Mouse (Mus musculus) G1E (cell line): ENCODE results near the gene Gm17581. TPM values are rescaled to one million over a fixed set of nuclear protein-coding genes. Genes with fewer than 3 reads are reported as not detected.
"Not testable (repeated sequence)": the region's sequence is repeated elsewhere in the genome, so short reads cannot be mapped to it uniquely, and the experiment has no call there.

Experiments used
- ATAC-seq: 2 replicates; pipeline ENCODE4 v1.8.0; 2016; ENCODE audit warnings: mild to moderate bottlenecking; ENCODE audit not compliant: insufficient number of reproducible peaks, poor library complexity, low FRiP score, severe bottlenecking; ENCODE audit errors: extremely low read depth
- DNase-seq: peaks from one replicate; pipeline ENCODE4 v3.0.0; 2012; ENCODE audit warnings: low spot score
- H3K27me3 ChIP-seq: 2 replicates; pipeline ENCODE4 v1.6.1; 2012; ENCODE audit warnings: mild to moderate bottlenecking, low read length, inconsistent platforms; ENCODE audit not compliant: insufficient read depth
- H3K36me3 ChIP-seq: replicated peaks from 2 replicates; pipeline ENCODE3; 2012; ENCODE audit warnings: mild to moderate bottlenecking, inconsistent platforms
- H3K4me1 ChIP-seq: 2 replicates; pipeline ENCODE4 v1.6.1; 2012; ENCODE audit warnings: low read depth, low read length, inconsistent platforms, mixed read lengths; ENCODE audit not compliant: insufficient read depth
- H3K4me3 ChIP-seq: 2 replicates; pipeline ENCODE4 v1.5.1; 2012; ENCODE audit warnings: low read depth, mild to moderate bottlenecking, inconsistent platforms, low read length, moderate library complexity, mixed read lengths
- H3K9me3 ChIP-seq: replicated peaks from 2 replicates; pipeline ENCODE4 v1.6.1; 2012; ENCODE audit warnings: inconsistent platforms
- CTCF ChIP-seq: IDR thresholded peaks from 2 replicates; pipeline ENCODE4 v1.5.1; 2012; ENCODE audit warnings: low read depth, low read length, inconsistent platforms, mixed read lengths
- GATA1 ChIP-seq: IDR thresholded peaks from 2 replicates; pipeline ENCODE4 v1.6.1; 2012; ENCODE audit warnings: borderline replicate concordance, low read length, inconsistent platforms, mixed read lengths
- GATA2 ChIP-seq: IDR thresholded peaks from 2 replicates; pipeline ENCODE4 v1.6.1; 2012; ENCODE audit warnings: low read depth, low read length, inconsistent platforms, borderline replicate concordance
- POLR2AphosphoS5 ChIP-seq: IDR thresholded peaks from 2 replicates; pipeline ENCODE4 v1.6.1; 2012; ENCODE audit warnings: low read depth, low read length, inconsistent platforms; ENCODE audit not compliant: insufficient replicate concordance
- TAL1 ChIP-seq: conservative IDR thresholded peaks from 2 replicates; pipeline ENCODE4 v1.6.1; 2012; ENCODE audit warnings: low read depth, low read length, inconsistent platforms, mixed read lengths
- polyA plus RNA-seq: library from polyadenylated mRNA; stranded (reverse); fragments of >175 nt; gene quantifications from 2 replicates; pipeline ENCODE4 v1.2.3, GENCODE M21; 2012
- total RNA-seq, 2 experiments: library from RNA; stranded (forward) in 1 of 2; stranded (reverse) in 1 of 2; fragments of 200-1000 nt in 1 of 2; fragments of >200 nt in 1 of 2; fragmentation: Nextera tagmentation in 1 of 2; gene quantifications; 2 replicates each; pipeline ENCODE4 v1.2.3; 2014 to 2017

Gm17581 gene
- total and polyA plus RNA-seq, 3 experiments: not detected

DNA sequence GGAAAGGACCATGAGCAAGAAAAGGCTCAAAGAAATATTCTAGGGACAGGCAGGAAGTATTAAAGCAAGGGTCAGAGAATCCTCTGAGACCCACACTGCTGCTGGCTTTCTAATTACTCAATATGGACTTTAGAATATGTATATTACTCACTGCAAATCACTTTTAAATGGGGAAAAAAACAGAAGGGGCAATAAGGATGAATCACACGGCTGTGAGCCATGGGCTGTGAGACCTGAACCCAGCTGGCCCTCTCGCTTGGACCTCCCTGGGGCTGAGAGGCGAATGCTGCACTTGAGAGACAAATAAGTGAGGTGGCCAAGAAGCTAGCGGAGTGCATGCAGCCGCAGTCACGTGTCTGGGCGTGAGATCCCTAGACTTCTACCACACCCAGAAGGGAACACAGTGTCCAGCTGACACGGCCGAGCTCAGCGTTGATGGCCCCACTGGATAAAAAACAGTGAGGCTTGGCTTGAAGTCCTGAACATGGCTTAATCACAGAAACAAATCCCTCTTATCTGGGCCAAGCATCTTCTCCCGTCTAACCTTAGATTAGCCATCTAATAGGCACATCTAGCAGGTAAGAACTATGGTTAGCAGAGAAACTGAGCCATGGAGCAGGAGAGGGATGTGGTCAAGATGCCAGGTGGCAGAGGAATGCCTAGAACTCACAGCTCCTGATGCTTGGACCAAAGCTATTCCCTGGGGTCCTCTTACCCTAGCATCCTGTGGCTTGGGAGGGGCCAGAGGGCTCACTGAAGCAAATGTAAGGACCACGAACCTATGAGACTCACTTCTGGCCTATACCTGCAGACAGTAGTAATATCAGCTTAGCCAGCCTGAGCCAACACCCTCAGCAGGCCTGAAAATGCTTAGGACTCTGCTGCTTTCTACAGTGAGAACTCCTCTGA lies 18.3 kb downstream of the Gm17581 start:
- TF ChIP-seq CTCF (no peak), GATA1 (no peak), GATA2 (no peak), POLR2AphosphoS5 (no peak), TAL1 (no peak)
- no peak for DNase-seq
- Histone ChIP-seq H3K4me1 (0 out of 2 replicates have a peak, but pooled peaks cover 4% of the 10 kb centered on the region), H3K36me3 (peaks cover 91% of the 10 kb centered on the region), H3K4me3 (no peak overlapping the region), H3K27me3 (no peaks in the 10 kb centered on the region), H3K9me3 (no peaks in the 10 kb centered on the region)
- ATAC-seq: no peak

DNA sequence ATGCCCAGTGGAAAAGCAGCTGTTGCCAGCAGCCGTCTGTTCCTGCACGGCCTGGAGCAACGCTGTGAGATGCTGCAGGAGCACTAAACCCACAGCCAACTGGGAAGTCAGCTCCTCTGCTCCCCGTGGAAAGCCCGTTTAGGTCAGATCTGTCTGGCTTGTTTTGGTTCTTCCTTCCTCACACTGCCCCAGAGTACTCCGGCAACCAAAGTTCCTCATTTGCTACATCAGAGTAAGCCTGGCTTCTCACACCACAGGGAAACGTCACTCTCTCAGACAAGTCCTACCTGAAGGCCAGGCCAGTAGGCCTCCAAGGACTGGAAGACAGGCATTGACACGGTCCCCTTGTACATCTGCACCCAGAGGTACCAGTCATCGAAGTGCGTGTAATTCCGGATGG lies 25.1 kb downstream of the Gm17581 start:
- TF ChIP-seq GATA2 (no peak), GATA1 (no peak), TAL1 (no peak), POLR2AphosphoS5 (no peak), CTCF (no peak)
- no peaks in the 10 kb centered on the region for H3K27me3 ChIP-seq
- DNase-seq: no peak
- no peaks in the 10 kb centered on the region; the same call in 1 of the 2 replicates for H3K4me1 ChIP-seq
- H3K9me3 ChIP-seq: no peaks in the 10 kb centered on the region
- peaks cover 87% of the 10 kb centered on the region for H3K36me3 ChIP-seq
- no peak overlapping the region for H3K4me3 ChIP-seq
- no peak for ATAC-seq

DNA sequence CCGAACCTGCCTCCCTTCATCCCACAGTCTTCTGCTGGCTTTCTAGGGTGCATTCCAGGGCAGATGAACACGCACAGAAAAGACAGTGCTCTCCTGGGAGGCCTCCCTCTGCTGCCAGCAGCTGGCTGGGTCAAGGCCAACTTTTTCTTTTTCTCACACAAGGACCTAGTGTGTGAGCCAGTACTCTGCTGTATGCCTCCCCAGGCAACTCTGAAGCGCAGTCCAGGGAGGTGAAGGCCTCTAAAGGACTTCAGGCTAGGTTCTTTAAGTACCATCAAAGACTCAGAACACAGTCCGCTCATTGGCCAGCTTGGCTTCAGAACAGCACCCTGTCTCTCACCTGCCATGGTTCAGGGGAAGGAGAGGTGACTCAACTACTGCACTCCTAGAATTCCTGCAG lies 28.4 kb downstream of the Gm17581 start:
- Histone ChIP-seq H3K4me1 (no peaks in the 10 kb centered on the region; the same call in 1 of the 2 replicates), H3K9me3 (no peaks in the 10 kb centered on the region), H3K36me3 (peaks cover 85% of the 10 kb centered on the region), H3K27me3 (no peaks in the 10 kb centered on the region), H3K4me3 (no peak overlapping the region)
- no peak for ATAC-seq
- DNase-seq: no peak
- TF ChIP-seq TAL1: no peak
- no peak for TF ChIP-seq CTCF
- no peak for TF ChIP-seq GATA1
- TF ChIP-seq GATA2: no peak
- no peak for TF ChIP-seq POLR2AphosphoS5

DNA sequence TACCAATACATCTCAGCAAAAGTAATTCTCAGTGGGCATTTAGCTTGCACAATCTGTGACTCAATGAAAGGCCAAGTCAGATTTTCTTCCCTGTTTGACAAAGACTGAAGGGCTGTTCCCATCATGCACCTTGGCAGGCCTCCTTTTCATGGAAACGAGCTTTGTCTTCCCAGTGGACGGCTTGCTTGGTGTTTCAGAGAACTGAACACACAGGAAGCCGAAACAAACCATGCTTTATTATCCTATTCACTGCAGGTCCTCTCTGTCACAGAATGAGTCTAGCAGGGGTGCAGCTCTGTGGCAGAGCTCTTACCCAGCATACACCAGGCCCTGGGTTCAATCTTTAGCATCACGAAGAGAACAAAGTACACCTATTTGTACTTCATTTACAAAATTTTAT lies 32.0 kb downstream of the Gm17581 start:
- no peaks in the 10 kb centered on the region for H3K27me3 ChIP-seq
- DNase-seq: no peak
- H3K4me3 ChIP-seq: no peak overlapping the region
- H3K4me1 ChIP-seq: no peaks in the 10 kb centered on the region
- peaks cover 67% of the 10 kb centered on the region for H3K36me3 ChIP-seq
- H3K9me3 ChIP-seq: no peaks in the 10 kb centered on the region
- TF ChIP-seq GATA1 (no peak), GATA2 (no peak), CTCF (no peak), TAL1 (no peak), POLR2AphosphoS5 (no peak)
- ATAC-seq: no peak

DNA sequence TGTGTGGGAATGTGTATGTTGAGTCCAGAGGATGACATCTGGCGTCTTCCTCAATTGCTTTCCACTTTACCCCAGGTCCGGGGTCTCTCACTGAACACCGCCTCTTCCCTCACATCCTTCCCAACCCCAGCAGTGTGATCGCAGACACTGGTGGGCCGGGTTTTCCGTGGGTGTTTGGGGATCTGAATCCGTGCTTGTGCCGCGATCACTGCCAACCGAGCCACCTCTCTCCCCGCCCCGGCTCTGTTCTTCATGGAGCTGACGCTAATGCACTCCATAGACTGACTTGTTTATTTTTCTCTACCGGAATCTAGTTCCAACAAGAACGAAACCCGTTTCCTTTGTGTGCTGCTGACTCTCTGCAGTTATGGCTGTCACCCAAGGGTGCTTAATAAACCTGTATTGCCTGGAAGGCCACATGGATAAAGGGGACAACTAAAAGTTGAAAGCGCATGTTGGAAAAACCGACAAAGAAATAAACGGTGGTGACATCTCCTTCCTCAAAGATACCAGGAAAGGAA lies 34.2 kb downstream of the Gm17581 start:
- ATAC-seq (no peak), DNase-seq (no peak)
- Histone ChIP-seq H3K4me3 (no peak overlapping the region), H3K27me3 (no peaks in the 10 kb centered on the region), H3K9me3 (no peaks in the 10 kb centered on the region), H3K4me1 (peaks cover 3% of the 10 kb centered on the region), H3K36me3 (peaks cover 49% of the 10 kb centered on the region)
- TF ChIP-seq GATA1: no peak
- TF ChIP-seq CTCF: no peak
- no peak for TF ChIP-seq POLR2AphosphoS5
- TF ChIP-seq GATA2: no peak
- no peak for TF ChIP-seq TAL1

DNA sequence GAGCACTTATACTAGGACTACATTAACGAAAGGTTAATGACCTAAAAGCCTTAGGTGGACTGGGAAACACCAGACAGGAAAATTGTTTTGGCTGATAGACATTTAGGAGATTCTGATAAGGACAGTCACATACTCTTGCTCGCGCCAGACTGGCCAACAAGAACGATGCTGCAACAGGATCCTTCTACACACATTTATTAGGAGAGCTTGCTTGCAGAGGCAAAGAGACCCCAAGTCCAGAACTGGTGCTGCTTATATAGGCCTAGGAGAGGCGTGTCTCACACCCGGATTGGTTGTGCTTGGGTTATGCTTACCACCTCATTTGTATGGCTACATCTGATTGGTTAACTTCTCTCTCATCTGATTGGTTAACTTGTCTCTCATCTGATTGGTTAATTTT lies 37.2 kb downstream of the Gm17581 start:
- not testable (repeated sequence) for DNase-seq, H3K27me3 ChIP-seq, H3K4me3 ChIP-seq, H3K9me3 ChIP-seq, ATAC-seq
- Histone ChIP-seq H3K4me1 (peaks cover 18% of the 10 kb centered on the region), H3K36me3 (peaks cover 24% of the 10 kb centered on the region)
